Mouse (Mus musculus) cerebral cortex, adult 2 months (tissue): Measurements from ENCODE around the gene Flt4.

Experiments
- WGBS: fragments of 180-500 bp; shearing (Covaris S2); methylation state at CpG from one replicate; pipeline ENCODE4 v1.1.7; 2018; 5-methylcytosine and 5-hydroxymethylcytosine counted together

Flt4 gene

DNA sequence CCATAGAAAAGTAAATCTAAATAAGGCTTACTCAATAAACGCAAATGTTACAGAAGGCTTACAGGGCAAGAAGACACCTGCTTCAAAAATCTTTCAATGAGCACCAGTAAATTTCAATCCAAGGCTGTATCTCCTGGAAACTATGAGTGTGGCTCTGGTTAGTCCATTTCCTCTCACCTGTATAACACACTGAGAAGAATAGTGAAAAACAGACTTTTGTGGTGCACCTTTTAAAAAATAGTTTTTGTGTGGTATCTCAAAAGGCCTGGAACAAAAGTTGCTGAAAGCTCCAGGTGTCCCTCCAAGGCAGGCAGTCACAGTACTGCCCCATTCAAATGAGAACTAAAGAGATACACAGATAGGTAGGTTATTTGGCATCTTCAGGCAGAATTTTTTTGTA is 90.0 kb downstream of the Flt4 start:
- 93% methylated on average over 1 of the region's 1 CpGs for WGBS

DNA sequence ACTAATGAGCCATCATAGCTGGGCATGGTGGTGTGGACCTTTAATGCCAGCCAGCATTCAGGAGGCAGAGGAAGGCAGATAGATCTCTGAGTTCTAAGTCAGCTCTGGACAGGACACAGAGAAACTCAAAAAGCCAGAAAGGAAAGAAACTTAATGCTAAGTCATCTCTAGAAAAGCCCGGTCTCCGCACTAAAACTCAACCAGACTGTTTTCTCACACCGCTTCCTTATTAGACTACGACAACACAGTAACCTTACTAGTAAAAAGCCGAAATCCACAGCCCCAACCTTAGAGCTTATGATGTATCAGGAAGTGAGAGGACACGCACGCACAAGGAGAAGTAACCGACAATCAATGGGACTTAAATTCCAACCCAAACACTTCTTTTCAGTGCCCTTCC is 93.0 kb downstream of the Flt4 start:
- 92% methylated on average over 8 of the region's 8 CpGs for WGBS
